Mouse (Mus musculus) adrenal gland, adult 18-20 months (tissue): ENCODE measurements around the gene Gm17018. TPM values are rescaled to one million over a fixed set of nuclear protein-coding genes. Genes with fewer than 3 reads are reported as not detected.

Experiments used
- DNase-seq, 2 experiments: peaks; one replicate each; pipeline ENCODE4 v3.0.0; 2021 to 2022; ENCODE audit warnings: low spot score in 2 of 2
- long read RNA-seq, 2 experiments: library from polyadenylated mRNA; stranded (forward); transcript quantifications; one replicate each; pipeline ENCODE4 v2.0.0; 2021
- total RNA-seq, 2 experiments: library from RNA; stranded (reverse); gene quantifications; 1 replicate in 1 of 2; 2 replicates in 1 of 2; pipeline ENCODE4 v1.2.3; 2021

Gm17018 gene
- total RNA-seq, result 10 to 100 TPM; 28.4 to 33.9 TPM
- long read RNA-seq, experiment 1, transcript Gm17018-201 (6 exons, 1,353 nt), result major isoform, 12 of 15 reads
- long read RNA-seq, experiment 1, partial matches to known transcripts, result 0 of 15 reads
- long read RNA-seq, experiment 1, other reads (novel, unspliced or antisense), result 3 of 15 reads
- long read RNA-seq, experiment 2, transcript Gm17018-201 (6 exons, 1,353 nt), result major isoform, 43 of 50 reads
- long read RNA-seq, experiment 2, partial matches to known transcripts, result 0 of 50 reads
- long read RNA-seq, experiment 2, other reads (novel, unspliced or antisense), result 7 of 50 reads

DNA sequence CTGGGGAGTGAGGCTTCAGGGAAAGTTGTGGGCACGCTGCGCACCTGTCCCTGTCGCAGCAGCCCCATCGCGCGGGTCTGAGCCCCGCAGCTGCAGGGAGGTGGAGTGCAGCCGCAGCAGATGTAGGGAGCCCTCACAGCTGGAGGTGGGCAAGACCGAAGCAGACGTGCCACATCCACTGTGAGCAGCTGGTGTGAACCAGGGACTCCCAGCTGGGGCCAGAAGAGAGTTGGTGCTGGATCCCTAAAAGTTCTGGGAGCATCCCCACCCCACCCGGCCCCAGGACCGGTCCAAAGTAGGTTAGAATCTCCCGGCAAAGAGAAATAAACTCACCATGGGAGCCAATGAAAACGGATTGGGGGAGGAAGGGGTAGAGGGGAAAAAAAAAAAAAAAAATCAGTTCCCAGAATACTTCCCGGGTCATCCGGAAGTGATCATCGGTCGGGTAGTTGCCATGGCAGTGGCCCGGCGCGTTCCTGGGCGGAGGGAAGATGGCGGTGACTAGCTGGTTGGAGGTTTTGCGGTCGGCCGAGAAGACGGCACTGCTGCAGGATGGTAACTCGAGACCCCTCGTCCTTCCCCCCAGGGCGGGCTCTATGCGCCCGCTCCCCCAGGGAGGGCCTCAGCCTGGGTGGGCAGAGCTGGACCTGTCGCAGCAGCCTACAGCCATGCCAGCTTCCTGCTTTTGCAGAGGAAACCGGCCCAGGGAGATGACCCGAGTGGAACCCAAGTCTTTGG is at the start of gene Gm17018, which contains the start of gene Poll:
TSS of gene Gm17018 (plus strand) at position 463 of the 738 bp plus-strand sequence.
TSS of gene Poll (minus strand) at position 379 of the 738 bp plus-strand sequence.
- DNase-seq, result peak; percentile 72 to 83

DNA sequence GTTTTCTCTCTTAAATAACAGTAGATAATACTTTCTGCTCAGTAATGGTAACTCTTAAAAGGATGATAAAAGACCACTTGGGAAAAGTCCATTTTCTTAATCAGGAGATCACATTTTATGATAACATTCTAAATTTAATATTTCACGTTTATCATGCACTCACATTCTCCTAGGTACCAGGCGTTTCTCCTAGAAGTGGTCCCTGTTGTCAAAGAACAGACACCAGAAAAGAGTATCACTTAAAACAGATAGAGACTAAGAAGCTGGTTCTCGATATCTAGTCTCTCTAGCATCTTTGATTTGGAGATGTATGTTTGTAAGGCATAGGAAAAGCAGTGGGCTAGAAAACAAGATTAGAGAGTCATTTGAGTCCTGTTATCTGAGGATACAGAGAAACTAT is 49.7 kb upstream of the Gm17018 start:
- DNase-seq, result no peak

GRCm38 (mm10) chr19:45511406-45511805 is 49.0 kb upstream of the Gm17018 start:
- DNase-seq, result no peak

GRCm38 (mm10) chr19:45515341-45515740 is 45.1 kb upstream of the Gm17018 start:
- DNase-seq, result no peak

DNA sequence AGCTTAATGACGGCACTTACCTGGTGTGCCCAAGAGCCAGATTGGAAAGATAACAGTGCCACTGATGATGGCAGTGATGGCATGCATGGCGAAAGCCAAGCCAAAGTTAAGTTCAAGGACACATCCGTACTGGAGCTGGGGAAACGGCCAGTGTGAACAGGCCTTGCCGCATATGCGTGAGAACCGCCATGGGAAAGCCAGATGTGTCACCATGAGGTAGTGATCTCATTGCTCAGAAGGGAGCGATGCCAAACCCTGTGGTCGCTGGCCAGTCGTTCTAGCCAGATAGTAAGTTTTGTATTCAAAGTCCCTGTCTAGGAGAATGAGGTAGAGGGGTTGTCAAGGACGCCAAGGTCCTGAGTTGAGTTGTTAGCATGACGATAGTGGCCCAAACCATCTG is 44.2 kb upstream of the Gm17018 start:
- DNase-seq, result no peak

DNA sequence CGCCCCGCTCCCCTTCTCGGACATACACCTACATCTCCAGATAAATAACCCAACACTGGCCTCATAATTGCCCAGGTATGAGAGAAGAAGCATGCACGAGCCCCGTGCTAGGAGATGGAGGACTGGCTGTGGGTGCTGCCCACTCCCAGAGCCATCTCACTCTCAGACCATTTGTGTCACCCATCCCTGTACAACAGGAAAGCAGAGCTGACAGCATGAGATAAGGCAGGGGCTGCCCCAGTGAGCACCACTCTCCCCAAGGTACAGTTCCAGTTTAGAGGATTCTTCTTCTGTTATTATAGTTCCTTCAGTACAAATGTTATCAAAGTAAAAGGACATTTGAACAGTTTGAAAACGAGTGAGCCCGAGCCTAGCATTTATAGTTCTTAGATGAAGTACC is 33.0 kb upstream of the Gm17018 start:
- DNase-seq, result no peak

DNA sequence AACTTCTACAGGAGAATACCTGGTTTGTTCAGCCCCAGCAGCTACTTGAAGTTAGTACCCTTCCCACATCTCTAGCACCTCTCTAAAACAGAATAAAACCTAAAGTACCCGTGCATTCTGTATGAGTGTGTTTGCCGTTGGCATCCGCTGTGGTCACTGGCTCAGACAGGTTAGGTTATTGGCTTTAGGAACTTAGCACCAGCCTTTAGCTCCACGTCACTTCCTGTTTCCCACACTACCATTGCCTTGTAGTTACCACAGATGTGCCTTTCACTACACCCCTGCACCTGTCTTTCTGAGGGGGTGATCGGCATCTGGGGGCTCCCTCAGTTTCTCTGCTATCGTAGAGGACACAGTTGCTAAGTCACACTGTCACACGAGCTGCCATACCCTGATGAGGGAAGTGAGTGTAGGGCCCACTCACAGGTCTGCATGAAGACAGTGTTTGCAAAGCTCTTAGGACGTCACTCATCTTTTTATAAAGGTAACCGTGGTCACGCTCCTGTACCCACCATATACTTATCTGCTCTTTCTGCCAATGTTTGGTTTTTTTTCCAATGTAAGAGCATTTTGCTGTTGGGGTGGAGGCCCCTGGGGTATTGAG is 32.4 kb upstream of the Gm17018 start:
- DNase-seq, result no peak

GRCm38 (mm10) chr19:45529294-45529693 is 31.1 kb upstream of the Gm17018 start:
- DNase-seq, result no peak

- DNase-seq, result no peak
Observed at GRCm38 (mm10) chr19:45530200-45530995, 30.0 kb upstream of the Gm17018 start.

- DNase-seq, result no peak
Observed at GRCm38 (mm10) chr19:45531554-45531953, 28.9 kb upstream of the Gm17018 start.

- no peak for DNase-seq
Observed at GRCm38 (mm10) chr19:45533617-45534016, 26.8 kb upstream of the Gm17018 start.

DNA sequence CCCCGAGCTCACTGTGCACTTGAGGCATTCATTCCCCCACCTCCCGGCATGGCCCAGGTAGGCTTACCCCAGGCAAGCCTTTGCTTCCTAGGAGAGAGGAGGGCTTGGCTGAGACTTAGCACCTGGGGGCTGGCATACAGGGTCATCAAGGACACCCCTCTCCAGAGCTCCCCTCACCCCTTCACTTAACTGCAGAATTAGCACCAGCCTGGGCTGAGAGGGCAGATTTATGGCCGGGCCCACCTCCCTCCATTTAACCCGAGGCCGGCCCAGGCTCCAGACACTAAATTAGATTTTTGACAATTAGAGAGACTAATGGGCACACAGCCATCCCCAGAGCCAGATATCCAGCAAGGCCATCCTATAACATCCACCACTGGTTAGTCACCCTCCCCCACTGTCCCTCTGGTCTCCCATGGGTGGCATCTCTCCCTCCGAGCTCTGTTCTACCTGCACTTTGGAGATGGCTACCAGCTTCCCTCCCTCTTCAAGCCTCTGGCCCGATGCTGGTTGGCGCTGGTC is 25.1 kb upstream of the Gm17018 start:
- no peak for DNase-seq

GRCm38 (mm10) chr19:45535929-45536328 is 24.5 kb upstream of the Gm17018 start:
- no peak for DNase-seq

- peak; percentile 47 to 59 for DNase-seq
Observed at GRCm38 (mm10) chr19:45537505-45537904, 22.9 kb upstream of the Gm17018 start.

- no peak for DNase-seq
Observed at GRCm38 (mm10) chr19:45540657-45541408, 19.6 kb upstream of the Gm17018 start.

- DNase-seq, result peak; percentile 50
Observed at GRCm38 (mm10) chr19:45541409-45542041, 18.9 kb upstream of the Gm17018 start.

GRCm38 (mm10) chr19:45542061-45542460 is 18.4 kb upstream of the Gm17018 start:
- no peak for DNase-seq

GRCm38 (mm10) chr19:45544152-45544924 is 16.1 kb upstream of the Gm17018 start:
- DNase-seq, result peak in 1 of 2 experiments; percentile 42

- DNase-seq, result peak; percentile 86
Observed at GRCm38 (mm10) chr19:45544925-45545321, 15.5 kb upstream of the Gm17018 start.
